Comparison of ENCODE assay signal across 10 mouse cellular contexts in the genomic region with DNA sequence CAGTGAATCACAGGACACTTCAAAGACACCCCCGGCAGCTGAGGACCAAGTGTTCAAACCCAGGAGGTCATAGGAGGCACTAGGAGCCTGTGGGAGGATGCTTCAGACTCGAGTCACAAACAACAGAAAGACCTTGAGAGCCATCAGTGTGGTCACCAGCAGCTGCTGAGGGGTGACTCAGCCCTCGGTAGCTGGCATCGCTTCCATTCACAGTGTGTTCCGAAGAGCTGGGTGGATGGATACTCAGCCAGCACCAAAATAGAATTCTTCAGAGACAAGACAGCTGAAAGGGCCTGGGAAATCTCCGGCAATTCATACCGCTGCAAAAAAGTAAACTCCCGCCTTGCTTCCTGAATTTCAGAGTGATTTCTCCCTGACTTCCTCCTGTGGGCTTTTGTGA.
DNase-seq lines count a peak whose midpoint lies in the region; ATAC-seq and TF ChIP-seq lines count a peak whose summit lies in the region.
"Had no signal": no experiment of that assay in that cellular context is flagged by ENCODE, and none has a peak within 500 bp of the region (broad histone marks: within the 10 kb centered on the region; RNA-seq: fewer than 3 reads in every experiment).

No protein-coding gene starts in this region.

- no peak for TF ChIP-seq CTCF in lung, adult 2 months (IDR thresholded peaks at IDR 0.05; ENCODE audit: insufficient read depth, low read length)
- TF ChIP-seq CTCF in testis, adult 2 months (IDR thresholded peaks at IDR 0.05; ENCODE audit: control insufficient read depth, insufficient read depth, insufficient replicate concordance, low read depth, low read length) = no peak
- no peak for TF ChIP-seq CTCF in intestine, postnatal 0 days (IDR thresholded peaks at IDR 0.05; ENCODE audit: low read depth)

- no peak overlapping the region for H3K4me3 ChIP-seq in lung, adult 2 months (replicated peaks; ENCODE audit: extremely low read depth, low read depth, low read length)
- H3K4me3 ChIP-seq in testis, adult 2 months (ENCODE audit: control insufficient read depth, low read depth, low read length) = no peak overlapping the region
- H3K4me3 ChIP-seq in intestine, postnatal 0 days (ENCODE audit: low read depth, low read length) = no peak overlapping the region
- H3K4me3 ChIP-seq: embryonic facial prominence, embryonic 12.5 days had no signal

- no peak overlapping the region for H3K9ac ChIP-seq in intestine, postnatal 0 days (ENCODE audit: low read depth, low read length)
- H3K9ac ChIP-seq: embryonic facial prominence, embryonic 12.5 days had no signal

- no peaks in the 10 kb centered on the region for H3K4me1 ChIP-seq in lung, adult 2 months (ENCODE audit: control insufficient read depth, insufficient read depth, low read length)
- H3K4me1 ChIP-seq in testis, adult 2 months (ENCODE audit: control insufficient read depth, insufficient read depth, low read length) = peaks cover 5% of the 10 kb centered on the region
- H3K4me1 ChIP-seq in intestine, postnatal 0 days (replicated peaks; ENCODE audit: control insufficient read depth, insufficient read depth, low read length) = no peaks in the 10 kb centered on the region
- H3K4me1 ChIP-seq: embryonic facial prominence, embryonic 12.5 days had no signal

- no peaks in the 10 kb centered on the region for H3K9me3 ChIP-seq in intestine, postnatal 0 days (ENCODE audit: control insufficient read depth)
- H3K9me3 ChIP-seq: embryonic facial prominence, embryonic 12.5 days had no signal

- no peaks in the 10 kb centered on the region for H3K27me3 ChIP-seq in testis, adult 2 months (ENCODE audit: control insufficient read depth, insufficient read depth, low read length)
- no peaks in the 10 kb centered on the region for H3K27me3 ChIP-seq in intestine, postnatal 0 days (replicated peaks; ENCODE audit: control insufficient read depth, insufficient read depth, low read length)
- H3K27me3 ChIP-seq: embryonic facial prominence, embryonic 12.5 days had no signal

- WGBS in lung, adult 2 months = 29% methylated on average over 8 of the region's 8 CpGs
- 48% methylated on average over 8 of the region's 8 CpGs for WGBS in intestine, postnatal 0 days

- peak overlapping the region; percentile 34 for H3K27ac ChIP-seq in testis, adult 2 months (ENCODE audit: control insufficient read depth, insufficient read depth, low read depth, low read length)
- H3K27ac ChIP-seq in intestine, postnatal 0 days (ENCODE audit: low read depth, low read length) = no peak overlapping the region
- H3K27ac ChIP-seq: embryonic facial prominence, embryonic 12.5 days; kidney, postnatal 0 days had no signal

- TF ChIP-seq POLR2A in lung, adult 2 months (IDR thresholded peaks at IDR 0.05; ENCODE audit: borderline replicate concordance, extremely low read depth, low read depth, low read length) = no peak
- TF ChIP-seq POLR2A in testis, adult 2 months (IDR thresholded peaks at IDR 0.05; ENCODE audit: control insufficient read depth, low read depth, low read length) = no peak

- no peak for ATAC-seq in intestine, postnatal 0 days

- H3K4me2 ChIP-seq in intestine, postnatal 0 days (replicated peaks; ENCODE audit: low read depth) = no peak overlapping the region
- H3K4me2 ChIP-seq: embryonic facial prominence, embryonic 12.5 days had no signal

- no peaks in the 10 kb centered on the region for H3K36me3 ChIP-seq in testis, adult 2 months (ENCODE audit: control insufficient read depth, insufficient read depth, low read length)
- no peaks in the 10 kb centered on the region for H3K36me3 ChIP-seq in intestine, postnatal 0 days (ENCODE audit: control insufficient read depth, insufficient read depth)
- H3K36me3 ChIP-seq: embryonic facial prominence, embryonic 12.5 days had no signal

- intact Hi-C loops in heart, postnatal 36 days (cut with DNase I) = loop anchor here (5.0 kb wide), 1 partner anchor 1072 kb away; a partner anchor contains a TSS

- DNase-seq in lung, postnatal 10 days = peak; percentile 13
- DNase-seq in lung, adult 2 months = no peak
- peak; percentile 58 to 66 for DNase-seq in cerebellum, postnatal 14 days
- DNase-seq in heart, postnatal 36 days = peak; percentile 30 to 42
- DNase-seq in lung, postnatal 4 days = no peak
- DNase-seq in thymus, postnatal 25 days = no peak

Comparison
In these comparisons a context has a peak if more than half of its experiments do, and no peak if none do; other contexts are left out.
1. DNase-seq: peak in lung, postnatal 10 days (single experiment), cerebellum, postnatal 14 days (2 of 2) and heart, postnatal 36 days (2 of 2); none in lung, adult 2 months (single experiment), lung, postnatal 4 days (0 of 2) and thymus, postnatal 25 days (single experiment).